Mouse (Mus musculus) midbrain, embryonic 15.5 days (tissue): ENCODE results near the gene Prr3. TPM values are rescaled to one million over a fixed set of nuclear protein-coding genes. Genes with fewer than 3 reads are reported as not detected.
A peak's percentile ranks its signal among the peaks of the same experiment; 100 is the strongest.
"Not testable (repeated sequence)": the region's sequence is repeated elsewhere in the genome, so short reads cannot be mapped to it uniquely, and the experiment has no call there.

Source experiments
- ATAC-seq: fragments of 200-750 bp; cut with Nextera tagmentation; replicated peaks from 2 replicates; pipeline ENCODE4 v1.8.0; 2017; ENCODE audit warnings: moderate TSS enrichment
- H3K27ac ChIP-seq: fragments of 300-500 bp; sonication (generic); 2 replicates; pipeline ENCODE4 v1.5.1; 2015; ENCODE audit warnings: mild to moderate bottlenecking, inconsistent platforms
- H3K27me3 ChIP-seq: fragments of 300-500 bp; sonication (generic); replicated peaks from 2 replicates; pipeline ENCODE4 v1.6.1; 2015; ENCODE audit warnings: inconsistent platforms
- H3K36me3 ChIP-seq: fragments of 300-500 bp; sonication (generic); replicated peaks from 2 replicates; pipeline ENCODE4 v1.6.1; 2015; ENCODE audit warnings: inconsistent platforms
- H3K4me1 ChIP-seq: fragments of 300-500 bp; sonication (generic); 2 replicates; pipeline ENCODE4 v1.6.1; 2015; ENCODE audit warnings: inconsistent platforms
- H3K4me2 ChIP-seq: fragments of 300-500 bp; sonication (generic); 2 replicates; pipeline ENCODE4 v1.6.1; 2015; ENCODE audit warnings: inconsistent platforms, mild to moderate bottlenecking, moderate library complexity
- H3K4me3 ChIP-seq: fragments of 300-500 bp; sonication (generic); 2 replicates; pipeline ENCODE4 v1.5.1; 2015; ENCODE audit warnings: mild to moderate bottlenecking, inconsistent platforms
- H3K9ac ChIP-seq: fragments of 300-500 bp; sonication (generic); 2 replicates; pipeline ENCODE4 v1.6.1; 2015; ENCODE audit warnings: mild to moderate bottlenecking, inconsistent platforms
- H3K9me3 ChIP-seq: fragments of 300-500 bp; sonication (generic); 2 replicates; pipeline ENCODE4 v1.6.1; 2016; ENCODE audit warnings: inconsistent platforms
- WGBS: fragments of 180-500 bp; shearing (Covaris S2); methylation state at CpG from one replicate; pipeline ENCODE4 v1.1.7; 2015; ENCODE audit warnings: mixed read lengths; 5-methylcytosine and 5-hydroxymethylcytosine counted together
- polyA plus RNA-seq: library from polyadenylated mRNA; unstranded; fragments of >200 nt; fragmentation: Nextera tagmentation; extraction: Ambion mirVana; gene quantifications from 2 replicates; pipeline ENCODE4 v1.2.1, GENCODE M21; 2015

Gene Prr3
- polyA plus RNA-seq, 1 experiment from 2014 or later: 102 TPM

DNA sequence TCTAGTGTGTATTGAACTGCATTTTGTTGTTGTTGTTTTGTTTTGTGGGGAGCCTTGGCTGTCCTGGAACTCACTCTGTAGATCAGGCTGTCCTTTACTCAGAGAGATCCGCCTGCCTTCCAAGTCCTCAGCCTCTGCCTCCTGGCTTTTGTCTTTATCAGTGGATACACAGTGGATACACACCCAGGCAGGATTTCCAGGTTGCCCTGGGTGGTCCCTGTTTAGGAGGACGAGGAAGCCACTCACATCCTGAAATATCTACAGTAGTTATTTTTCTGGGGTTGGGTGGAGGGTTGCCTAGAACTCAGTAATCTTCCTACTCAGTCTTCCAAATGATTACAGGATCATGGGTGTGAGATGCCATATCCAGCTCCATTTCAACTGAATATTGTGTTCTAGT lies 38.9 kb upstream of the Prr3 start:
- ATAC-seq: no peak
- H3K9me3 ChIP-seq: no peaks in the 10 kb centered on the region
- 76% methylated on average over 2 of the region's 2 CpGs for WGBS

DNA sequence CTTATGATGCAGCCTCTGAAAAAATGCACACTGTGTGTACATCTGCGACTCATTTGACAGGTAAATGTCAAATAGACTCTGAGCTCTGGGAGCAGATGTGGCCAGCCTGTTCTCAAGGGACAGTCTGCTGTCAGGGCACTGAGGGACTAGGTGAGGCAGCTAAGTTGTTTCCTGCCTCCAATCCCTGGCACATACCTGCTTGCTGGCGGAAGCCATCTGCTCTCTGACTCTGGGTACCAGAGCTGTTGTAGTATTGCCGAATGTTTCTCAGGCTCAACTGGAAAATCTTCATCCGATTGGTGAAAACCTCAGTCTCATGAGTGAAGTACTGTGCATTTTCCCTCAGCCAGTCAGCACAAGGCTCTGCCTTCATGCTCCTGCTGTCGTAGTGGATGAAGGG lies 37.0 kb upstream of the Prr3 start:
- WGBS: 98% methylated on average over 5 of the region's 5 CpGs
- no peak for ATAC-seq
- Histone ChIP-seq H3K4me3 (no peak overlapping the region), H3K9ac (no peak overlapping the region), H3K4me1 (no peaks in the 10 kb centered on the region), H3K4me2 (no peak overlapping the region), H3K36me3 (peaks cover 11% of the 10 kb centered on the region; the same call in 1 of the 2 replicates), H3K27ac (no peak overlapping the region), H3K9me3 (no peaks in the 10 kb centered on the region), H3K27me3 (no peaks in the 10 kb centered on the region)

More for the DNA sequence above, 38.9 kb upstream of the Prr3 start:
- no peak overlapping the region for H3K9ac ChIP-seq
- no peaks in the 10 kb centered on the region for H3K4me1 ChIP-seq
- no peak overlapping the region for H3K27ac ChIP-seq
- no peak overlapping the region for H3K4me2 ChIP-seq
- H3K4me3 ChIP-seq: no peak overlapping the region
- H3K36me3 ChIP-seq: peaks cover 11% of the 10 kb centered on the region; the same call in 1 of the 2 replicates
- H3K27me3 ChIP-seq: no peaks in the 10 kb centered on the region

DNA sequence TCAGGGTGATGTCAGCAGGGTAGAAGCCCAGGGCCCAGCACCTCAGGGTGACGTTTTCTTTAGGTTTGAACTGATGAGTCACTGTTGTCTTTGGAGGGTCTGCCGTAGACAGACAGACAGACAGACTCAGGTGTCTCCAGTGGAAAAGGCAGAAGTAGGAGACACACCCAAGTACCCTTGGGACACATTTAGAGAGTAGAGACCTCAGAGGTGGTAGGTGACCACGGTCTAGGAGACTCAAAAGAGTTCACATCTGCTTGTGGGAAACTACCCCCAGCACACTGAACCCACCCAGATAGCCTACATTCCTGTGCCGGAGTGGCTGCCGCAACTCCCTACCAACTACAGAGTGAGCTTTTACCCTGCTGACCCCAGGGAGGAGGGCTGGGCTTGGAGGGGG lies 34.9 kb upstream of the Prr3 start:
- Histone ChIP-seq H3K27ac (no peak overlapping the region), H3K9ac (no peak overlapping the region), H3K27me3 (no peaks in the 10 kb centered on the region), H3K36me3 (peaks cover 11% of the 10 kb centered on the region; the same call in 1 of the 2 replicates), H3K4me1 (no peaks in the 10 kb centered on the region), H3K4me2 (no peak overlapping the region), H3K4me3 (no peak overlapping the region), H3K9me3 (no peaks in the 10 kb centered on the region)
- WGBS: 96% methylated on average over 5 of the region's 5 CpGs
- no peak for ATAC-seq

DNA sequence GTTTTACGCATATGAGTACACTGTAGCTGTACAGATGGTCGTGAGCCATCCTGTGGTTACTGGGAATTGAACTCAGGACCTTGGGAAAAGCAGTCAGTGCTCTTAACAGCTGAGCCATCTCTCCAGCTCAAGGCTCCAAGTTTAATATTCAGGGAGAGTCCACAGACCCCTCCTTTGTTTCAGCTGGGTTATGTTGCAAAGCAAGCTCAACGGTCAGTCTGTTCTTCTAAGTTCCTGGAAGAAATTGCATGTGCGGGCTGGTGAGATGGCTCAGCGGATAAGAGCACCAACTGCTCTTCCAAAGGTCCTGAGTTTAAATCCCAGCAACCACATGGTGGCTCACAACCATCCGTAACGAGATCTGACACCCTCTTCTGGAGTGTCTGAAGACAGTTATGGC lies 24.4 kb upstream of the Prr3 start:
- not testable (repeated sequence) for H3K36me3 ChIP-seq, H3K4me2 ChIP-seq, H3K27me3 ChIP-seq, H3K9me3 ChIP-seq, H3K27ac ChIP-seq, H3K4me1 ChIP-seq, ATAC-seq, H3K9ac ChIP-seq, H3K4me3 ChIP-seq
- 94% methylated on average over 7 of the region's 7 CpGs for WGBS

DNA sequence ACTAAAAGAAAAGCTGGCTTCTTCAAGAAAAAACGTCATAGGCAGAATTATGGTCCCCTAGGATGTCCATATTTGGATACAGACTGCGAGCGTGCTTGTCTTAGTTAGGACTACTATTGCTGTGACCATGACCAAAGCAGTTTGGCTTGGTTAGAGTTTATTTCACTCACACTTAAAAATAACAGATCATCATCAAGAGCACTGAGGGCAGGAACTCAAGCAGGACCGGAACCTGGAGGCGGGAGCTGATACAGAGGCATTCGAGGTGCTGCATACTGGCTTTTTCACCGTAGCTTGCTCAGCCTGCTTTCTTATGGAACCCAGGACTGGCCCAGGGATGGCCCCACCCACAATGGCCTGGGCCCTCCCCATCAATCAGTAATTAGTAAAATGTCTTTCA lies 23.3 kb upstream of the Prr3 start:
- no peaks in the 10 kb centered on the region for H3K9me3 ChIP-seq
- H3K36me3 ChIP-seq: no peaks in the 10 kb centered on the region
- no peak for ATAC-seq
- no peak overlapping the region for H3K9ac ChIP-seq
- no peak overlapping the region for H3K4me3 ChIP-seq
- WGBS: 93% methylated on average over 7 of the region's 7 CpGs
- H3K27ac ChIP-seq: no peak overlapping the region
- no peaks in the 10 kb centered on the region for H3K27me3 ChIP-seq
- H3K4me2 ChIP-seq: no peak overlapping the region
- H3K4me1 ChIP-seq: 0 out of 2 replicates have a peak, but pooled peaks cover 1% of the 10 kb centered on the region

DNA sequence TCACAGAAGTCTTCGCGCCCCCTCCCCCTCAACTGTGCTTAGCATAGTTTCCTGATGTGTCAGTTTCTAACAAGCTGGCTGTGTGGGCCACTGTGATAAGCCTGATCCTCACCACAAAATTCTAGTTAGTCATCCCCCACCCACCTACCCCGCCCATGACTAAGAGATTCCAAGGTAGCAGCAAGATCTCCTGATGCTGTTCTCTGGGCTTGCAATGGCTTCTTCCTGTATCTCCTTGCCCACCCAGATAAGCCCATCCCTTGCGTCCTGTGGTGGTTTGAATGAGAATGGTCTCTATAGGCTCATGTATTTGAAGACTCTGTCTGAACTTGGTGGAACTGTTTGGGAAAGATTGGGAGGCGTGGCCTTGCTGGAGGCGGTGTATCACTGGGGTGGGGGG lies 21.9 kb upstream of the Prr3 start:
- WGBS: 97% methylated on average over 6 of the region's 6 CpGs
- Histone ChIP-seq H3K9me3 (no peaks in the 10 kb centered on the region), H3K4me1 (peaks cover 12% of the 10 kb centered on the region), H3K27ac (no peak overlapping the region), H3K27me3 (no peaks in the 10 kb centered on the region), H3K36me3 (no peaks in the 10 kb centered on the region), H3K4me3 (no peak overlapping the region), H3K9ac (no peak overlapping the region), H3K4me2 (no peak overlapping the region)
- ATAC-seq: no peak

DNA sequence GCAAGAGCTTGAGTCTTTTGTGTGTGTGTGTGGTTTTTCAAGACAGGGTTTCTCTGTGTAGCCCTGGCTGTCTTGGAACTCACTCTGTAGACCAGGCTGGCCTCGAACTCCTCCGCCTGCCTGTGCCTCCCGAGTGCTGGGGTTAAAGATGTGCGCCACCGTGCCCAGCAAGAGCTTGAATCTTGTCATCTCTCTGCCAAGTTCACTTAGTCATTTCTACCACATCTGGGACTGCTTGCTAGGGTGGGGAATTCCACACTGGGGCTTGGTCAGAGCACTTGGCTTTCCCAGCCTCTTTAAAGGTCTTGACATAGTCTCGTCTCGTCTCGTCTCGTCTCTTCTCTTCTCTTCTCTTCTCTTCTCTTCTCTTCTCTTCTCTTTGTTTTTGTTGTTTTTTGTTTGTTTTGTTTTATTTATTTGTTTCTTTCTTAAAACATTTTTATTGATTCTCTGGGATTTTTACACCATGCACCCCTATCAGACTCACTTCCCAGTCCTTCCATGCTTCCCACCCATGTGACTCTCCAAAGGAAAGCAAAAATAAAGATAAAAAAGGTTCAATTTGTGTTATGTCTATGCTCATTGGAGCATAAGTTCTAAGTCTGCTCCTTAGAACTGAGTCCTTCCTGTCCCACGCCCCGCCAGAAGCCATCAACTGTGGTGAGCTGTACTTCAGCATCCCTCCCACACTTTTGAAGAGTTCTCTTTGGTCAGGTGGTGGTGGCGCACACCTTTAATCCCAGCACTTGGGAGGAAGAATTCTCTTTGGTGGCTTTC lies 21.3 kb upstream of the Prr3 start:
- 96% methylated on average over 12 of the region's 12 CpGs for WGBS
- H3K27me3 ChIP-seq: no peaks in the 10 kb centered on the region
- no peak overlapping the region for H3K27ac ChIP-seq
- H3K4me3 ChIP-seq: no peak overlapping the region
- no peaks in the 10 kb centered on the region for H3K9me3 ChIP-seq
- peaks cover 14% of the 10 kb centered on the region for H3K4me1 ChIP-seq
- no peak overlapping the region for H3K4me2 ChIP-seq
- H3K36me3 ChIP-seq: no peaks in the 10 kb centered on the region
- ATAC-seq: no peak
- H3K9ac ChIP-seq: no peak overlapping the region

DNA sequence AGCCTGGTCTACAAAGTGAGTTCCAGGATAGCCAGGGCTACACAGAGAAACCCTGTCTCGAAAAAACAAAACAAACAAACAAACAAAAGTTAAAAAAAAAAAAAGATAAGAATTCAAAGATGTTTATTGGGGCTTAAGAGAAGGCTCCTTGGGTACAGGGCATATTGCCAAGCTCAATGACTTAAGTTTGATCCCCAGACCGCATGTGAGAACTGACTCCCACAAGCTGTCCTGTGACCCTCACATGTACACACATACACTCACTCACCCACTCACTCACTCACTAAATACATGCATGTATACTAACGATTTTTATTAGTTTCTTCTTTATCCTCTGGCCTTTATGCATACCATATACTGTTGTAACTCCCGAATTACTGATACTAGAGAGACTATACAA lies 20.3 kb upstream of the Prr3 start:
- no peaks in the 10 kb centered on the region for H3K9me3 ChIP-seq
- peaks cover 22% of the 10 kb centered on the region for H3K4me1 ChIP-seq
- 95% methylated on average over 4 of the region's 4 CpGs for WGBS
- ATAC-seq: no peak
- no peak overlapping the region for H3K27ac ChIP-seq
- no peaks in the 10 kb centered on the region for H3K36me3 ChIP-seq
- H3K9ac ChIP-seq: no peak overlapping the region
- no peak overlapping the region for H3K4me2 ChIP-seq
- H3K27me3 ChIP-seq: no peaks in the 10 kb centered on the region
- H3K4me3 ChIP-seq: no peak overlapping the region

DNA sequence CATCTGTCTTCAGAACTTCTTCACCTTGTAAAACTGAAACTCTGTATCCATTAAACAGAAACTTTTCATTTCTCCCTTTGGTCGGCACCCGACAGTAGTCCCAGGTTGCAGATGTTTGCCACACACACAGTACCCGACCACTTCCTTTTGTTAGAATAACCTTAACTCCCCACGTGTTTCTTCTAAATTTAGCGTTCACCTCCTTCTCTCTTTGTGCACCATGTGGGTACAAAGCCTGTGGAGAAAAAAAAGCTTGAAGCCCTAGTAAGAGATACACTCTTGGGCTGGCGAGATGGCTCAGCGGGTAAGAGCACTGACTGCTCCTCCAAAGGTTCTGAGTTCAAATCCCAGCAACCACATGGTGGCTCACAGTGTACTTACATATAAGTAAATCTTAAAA lies 19.3 kb upstream of the Prr3 start:
- 90% methylated on average over 7 of the region's 7 CpGs for WGBS
- Histone ChIP-seq H3K9me3 (no peaks in the 10 kb centered on the region), H3K4me2 (no peak overlapping the region), H3K36me3 (no peaks in the 10 kb centered on the region), H3K27me3 (no peaks in the 10 kb centered on the region), H3K4me1 (peaks cover 24% of the 10 kb centered on the region), H3K4me3 (no peak overlapping the region), H3K27ac (no peak overlapping the region), H3K9ac (no peak overlapping the region)
- no peak for ATAC-seq

DNA sequence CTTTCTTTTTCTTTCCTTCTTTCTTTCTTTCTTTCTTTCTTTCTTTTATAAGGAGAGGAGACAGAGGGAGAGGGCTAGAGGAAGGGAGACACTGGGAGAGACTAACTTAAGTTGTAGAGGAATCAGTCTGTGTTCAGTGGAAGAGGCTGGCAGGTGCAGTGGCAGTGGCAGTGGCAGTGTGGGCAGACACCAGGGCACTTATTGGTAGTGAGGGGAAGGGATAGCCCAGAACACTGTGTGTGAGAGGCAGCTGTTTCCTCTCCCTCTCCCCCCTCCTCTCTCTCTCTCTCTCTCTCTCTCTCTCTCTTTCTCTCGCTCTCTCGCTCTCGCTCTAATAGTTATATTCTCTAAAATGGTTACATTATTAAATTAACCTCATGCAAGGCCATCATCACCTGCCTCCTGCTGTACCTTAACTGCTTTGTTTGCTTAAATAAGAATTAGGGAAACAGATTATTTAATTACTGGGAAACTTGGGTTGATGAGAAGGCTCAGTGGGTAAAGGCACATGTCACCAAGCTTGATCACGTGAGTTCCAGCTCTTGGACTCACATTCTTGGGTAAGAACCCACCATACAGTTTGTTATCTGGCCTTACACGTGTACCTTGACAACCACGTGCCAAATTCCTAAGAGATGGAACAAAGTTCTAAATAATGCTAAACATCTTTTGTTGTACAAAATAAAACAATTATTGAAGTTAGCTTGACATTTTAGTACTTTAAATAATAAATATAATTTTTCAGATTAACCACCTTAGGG lies 18.7 kb upstream of the Prr3 start:
- Histone ChIP-seq H3K4me3 (no peak overlapping the region), H3K4me2 (no peak overlapping the region), H3K36me3 (no peaks in the 10 kb centered on the region), H3K9ac (no peak overlapping the region), H3K27ac (no peak overlapping the region), H3K9me3 (no peaks in the 10 kb centered on the region), H3K27me3 (no peaks in the 10 kb centered on the region), H3K4me1 (peaks cover 25% of the 10 kb centered on the region)
- ATAC-seq: no peak
- WGBS: 86% methylated on average over 6 of the region's 6 CpGs

DNA sequence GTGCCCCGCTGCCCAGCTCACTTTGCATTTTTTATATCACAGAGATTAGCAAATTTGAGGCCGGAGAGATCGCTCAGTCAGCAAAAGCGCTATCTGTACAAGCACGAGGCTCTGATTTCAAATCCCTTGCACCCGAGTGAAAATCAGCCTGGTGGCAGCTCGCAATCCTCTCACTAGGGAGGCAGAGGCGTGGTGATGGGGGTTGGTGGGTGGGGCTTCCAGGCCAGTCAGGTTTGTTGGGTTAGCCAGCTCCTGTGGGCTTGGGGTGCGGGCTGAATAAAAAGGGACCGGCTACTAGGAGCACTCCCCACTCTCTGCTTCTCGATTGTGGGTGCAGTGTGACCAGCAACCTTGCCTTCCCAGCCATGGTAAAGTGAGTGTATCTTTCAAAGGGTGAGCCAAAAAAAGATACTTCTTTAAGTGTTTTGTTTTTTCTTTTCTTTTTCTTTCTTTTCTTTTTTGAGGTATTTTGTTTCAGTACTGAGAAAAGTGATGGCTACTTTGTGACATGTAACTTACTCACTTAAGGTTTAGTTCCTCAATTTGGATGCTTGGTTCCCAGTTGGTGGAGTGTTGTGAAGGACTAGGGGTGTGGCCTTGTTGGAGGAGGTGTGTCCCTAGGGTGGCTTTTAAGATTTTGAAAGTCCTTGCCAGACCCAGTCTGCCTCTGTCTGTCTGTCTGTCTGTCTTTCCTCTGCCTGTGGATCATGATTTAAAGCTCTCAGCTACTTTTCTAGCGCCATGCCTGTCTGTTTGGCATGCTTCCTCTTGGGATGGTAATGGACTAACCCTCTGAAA lies 17.9 kb upstream of the Prr3 start:
- no peak overlapping the region for H3K4me3 ChIP-seq
- H3K27ac ChIP-seq: no peak overlapping the region
- H3K4me1 ChIP-seq: peaks cover 28% of the 10 kb centered on the region
- no peaks in the 10 kb centered on the region for H3K9me3 ChIP-seq
- 48% methylated on average over 12 of the region's 12 CpGs for WGBS
- no peaks in the 10 kb centered on the region for H3K36me3 ChIP-seq
- H3K27me3 ChIP-seq: no peaks in the 10 kb centered on the region
- H3K4me2 ChIP-seq: 0 out of 2 replicates have a peak overlapping the region, but pooled peaks have one; percentile 6
- no peak for ATAC-seq
- peak overlapping the region; percentile 20; the same call in 1 of the 2 replicates for H3K9ac ChIP-seq

DNA sequence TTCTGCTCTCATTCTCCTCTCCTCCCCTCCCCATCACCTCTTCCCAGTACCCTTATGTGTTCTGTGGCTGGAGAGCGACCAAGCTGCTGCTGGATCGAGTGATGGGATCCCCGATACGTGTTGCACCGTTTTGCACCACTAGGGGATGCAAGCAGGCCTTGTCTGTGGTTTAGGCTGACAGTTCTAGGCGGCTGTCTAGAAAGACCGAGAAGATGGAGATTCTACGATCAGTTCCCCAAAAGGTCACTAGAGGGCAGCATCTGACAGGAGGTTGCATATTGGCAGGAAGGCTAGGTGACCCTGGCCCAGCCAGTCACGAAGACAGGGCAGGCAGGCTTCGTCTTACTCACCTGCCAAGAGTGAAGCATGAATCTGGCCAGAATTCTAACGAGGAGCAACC lies 16.9 kb upstream of the Prr3 start:
- Histone ChIP-seq H3K27ac (no peak overlapping the region), H3K4me3 (no peak overlapping the region), H3K9me3 (no peaks in the 10 kb centered on the region), H3K27me3 (no peaks in the 10 kb centered on the region), H3K9ac (no peak overlapping the region), H3K36me3 (no peaks in the 10 kb centered on the region), H3K4me1 (peaks cover 28% of the 10 kb centered on the region), H3K4me2 (peak overlapping the region; percentile 19; the same call in 1 of the 2 replicates)
- peak; percentile 56 for ATAC-seq
- 2% methylated on average over 11 of the region's 11 CpGs for WGBS
